Mouse (Mus musculus): ENCODE data around the gene Mthfd1.

The Mthfd1 gene

GRCm38 (mm10) chr12:76262918-76263317 lies 7.8 kb downstream of the Mthfd1 start:
- DNase-seq (ENCODE audit: low spot score in 2 of 2): no peak

- DNase-seq (ENCODE audit: low spot score in 2 of 2): no peak
Measured at GRCm38 (mm10) chr12:76263876-76264275, 8.8 kb downstream of the Mthfd1 start.

- DNase-seq (ENCODE audit: low spot score in 2 of 2): no peak
Measured at GRCm38 (mm10) chr12:76264325-76264965, 9.3 kb downstream of the Mthfd1 start.

- no peak for DNase-seq (ENCODE audit: low spot score in 2 of 2)
Measured at GRCm38 (mm10) chr12:76265001-76265400, 9.9 kb downstream of the Mthfd1 start.

GRCm38 (mm10) chr12:76266875-76267274 lies 11.8 kb downstream of the Mthfd1 start:
- DNase-seq (ENCODE audit: low spot score in 2 of 2): no peak

- no peak for DNase-seq (ENCODE audit: low spot score in 2 of 2)
Measured at GRCm38 (mm10) chr12:76268686-76269085, 13.6 kb downstream of the Mthfd1 start.

GRCm38 (mm10) chr12:76269196-76269595 lies 14.1 kb downstream of the Mthfd1 start:
- DNase-seq (ENCODE audit: low spot score in 2 of 2): no peak

GRCm38 (mm10) chr12:76271516-76271915 lies 16.4 kb downstream of the Mthfd1 start:
- DNase-seq (ENCODE audit: low spot score in 2 of 2): no peak

GRCm38 (mm10) chr12:76272610-76273524 lies 17.8 kb downstream of the Mthfd1 start:
- no peak for DNase-seq (ENCODE audit: low spot score in 2 of 2)

- no peak for DNase-seq (ENCODE audit: low spot score in 2 of 2)
Measured at GRCm38 (mm10) chr12:76278209-76278608, 23.1 kb downstream of the Mthfd1 start.

- no peak for DNase-seq (ENCODE audit: low spot score in 2 of 2)
Measured at GRCm38 (mm10) chr12:76280556-76280955, 25.5 kb downstream of the Mthfd1 start.

- no peak for DNase-seq (ENCODE audit: low spot score in 2 of 2)
Measured at GRCm38 (mm10) chr12:76281111-76281660, 26.1 kb downstream of the Mthfd1 start.

- DNase-seq (ENCODE audit: low spot score in 2 of 2): no peak
Measured at GRCm38 (mm10) chr12:76282132-76282531, 27.0 kb downstream of the Mthfd1 start.

- no peak for DNase-seq (ENCODE audit: low spot score in 2 of 2)
Measured at GRCm38 (mm10) chr12:76282532-76283173, 27.6 kb downstream of the Mthfd1 start.

GRCm38 (mm10) chr12:76285418-76285817 lies 30.3 kb downstream of the Mthfd1 start:
- DNase-seq (ENCODE audit: low spot score in 2 of 2): no peak

GRCm38 (mm10) chr12:76287986-76288385 lies 32.9 kb downstream of the Mthfd1 start:
- DNase-seq (ENCODE audit: low spot score in 2 of 2): no peak

GRCm38 (mm10) chr12:76288494-76288893 lies 33.4 kb downstream of the Mthfd1 start:
- no peak for DNase-seq (ENCODE audit: low spot score in 2 of 2)

GRCm38 (mm10) chr12:76289428-76289827 lies 34.3 kb downstream of the Mthfd1 start:
- DNase-seq (ENCODE audit: low spot score in 2 of 2): no peak

GRCm38 (mm10) chr12:76290271-76290670 lies 35.2 kb downstream of the Mthfd1 start:
- no peak for DNase-seq (ENCODE audit: low spot score in 2 of 2)

GRCm38 (mm10) chr12:76293192-76293591 lies 38.1 kb downstream of the Mthfd1 start:
- DNase-seq (ENCODE audit: low spot score in 2 of 2): peak; percentile 50 to 54

GRCm38 (mm10) chr12:76297830-76298229 lies 42.7 kb downstream of the Mthfd1 start:
- DNase-seq (ENCODE audit: low spot score in 2 of 2): no peak

GRCm38 (mm10) chr12:76299361-76299906 lies 44.3 kb downstream of the Mthfd1 start:
- DNase-seq (ENCODE audit: low spot score in 2 of 2): no peak
